In genomic region chr11:97838779-97839440, GRCm38 (mm10) we compare ENCODE assay signal across 9 mouse cellular contexts. TPM values are rescaled to one million over a fixed set of nuclear protein-coding genes. Genes with fewer than 3 reads are reported as not detected.
A peak's percentile ranks its signal among the peaks of the same experiment; 100 is the strongest.
DNase-seq lines count a peak whose midpoint lies in the region; ATAC-seq and TF ChIP-seq lines count a peak whose summit lies in the region.
"Had no signal": no experiment of that assay in that cellular context is flagged by ENCODE, and none has a peak within 500 bp of the region (broad histone marks: within the 10 kb centered on the region; RNA-seq: fewer than 3 reads in every experiment).

No protein-coding gene starts in this region.

- WGBS in liver, embryonic 13.5 days (ENCODE audit: insufficient replicate concordance), result 56% methylated on average over 10 of the region's 10 CpGs

- no peak for ATAC-seq in liver, embryonic 13.5 days (ENCODE audit: low read depth)
- ATAC-seq: CD4-positive, CD25-positive, alpha-beta regulatory T cell, adult 4 months had no signal

- no peak overlapping the region for H3K9ac ChIP-seq in liver, embryonic 13.5 days

- TF ChIP-seq CTCF in layer of hippocampus, adult 2 months (conservative IDR thresholded peaks at IDR 0.05), result no peak

- DNase-seq in cerebellum, adult 9-10 months, result peak; percentile 41
- DNase-seq in cerebellum, postnatal 10 days, result no peak
- no peak for DNase-seq in layer of hippocampus, adult 2 months (ENCODE audit: low spot score in 2 of 2)
- no peak for DNase-seq in layer of hippocampus, adult 11-12 months (ENCODE audit: low spot score)
- DNase-seq in liver, embryonic 13.5 days, result no peak
- no peak for DNase-seq in B cell, adult 2 months
- DNase-seq in frontal cortex, postnatal 10 days (ENCODE audit: low spot score in 2 of 2), result no peak

- H3K27ac ChIP-seq in layer of hippocampus, adult 2 months, result peak overlapping the region; percentile 10; the same call in 1 of the 2 replicates
- peak overlapping the region; percentile 20; the same call in 1 of the 2 replicates for H3K27ac ChIP-seq in brown adipose tissue, adult 24 weeks (replicated peaks; ENCODE audit: low read depth, low read length)
- H3K27ac ChIP-seq in liver, embryonic 13.5 days, result peak overlapping the region; percentile 6; the same call in 1 of the 2 replicates

- H3K36me3 ChIP-seq in liver, embryonic 13.5 days, result peaks cover 27% of the 10 kb centered on the region

- H3K4me1 ChIP-seq in brown adipose tissue, adult 24 weeks (ENCODE audit: control insufficient read depth, insufficient read depth, insufficient read length, low read length), result peaks cover 4% of the 10 kb centered on the region; the same call in 1 of the 2 replicates
- peaks cover 57% of the 10 kb centered on the region for H3K4me1 ChIP-seq in liver, embryonic 13.5 days (replicated peaks)

- no peak overlapping the region for H3K4me3 ChIP-seq in layer of hippocampus, adult 2 months
- H3K4me3 ChIP-seq in brown adipose tissue, adult 24 weeks (ENCODE audit: insufficient read depth, low read depth, low read length), result no peak overlapping the region
- H3K4me3 ChIP-seq in liver, embryonic 13.5 days (replicated peaks), result no peak overlapping the region

- H3K27me3 ChIP-seq in liver, embryonic 13.5 days, result no peaks in the 10 kb centered on the region

- H3K4me2 ChIP-seq in liver, embryonic 13.5 days, result no peak overlapping the region

- no peaks in the 10 kb centered on the region for H3K9me3 ChIP-seq in liver, embryonic 13.5 days (replicated peaks)

RNA-seq across cellular contexts. Expression of gene B230217C12Rik, which starts 1.7 kb away (rescaled TPM):
- 10 to 100 TPM; 67.8 to 72.6 TPM for total RNA-seq in layer of hippocampus, adult 2 months (2021)
- polyA plus RNA-seq in brown adipose tissue, adult 24 weeks (2012; ENCODE audit: insufficient read depth, insufficient read length, missing spikeins), result 0.59 and 2.0 TPM in 2 replicates
- polyA plus RNA-seq in liver, embryonic 13.5 days (2015; fragmentation: Nextera tagmentation; extraction: Ambion mirVana), result 0.85 and 1.3 TPM in 2 replicates

RNA-seq across cellular contexts. Expression of gene Lasp1, which starts 40.1 kb away (rescaled TPM):
- total RNA-seq in layer of hippocampus, adult 2 months (2021), result 10 to 100 TPM; 88.1 to 91.4 TPM
- 56.3 and 58.1 TPM in 2 replicates for polyA plus RNA-seq in brown adipose tissue, adult 24 weeks (2012; ENCODE audit: insufficient read depth, insufficient read length, missing spikeins)
- 27.5 and 31.2 TPM in 2 replicates for polyA plus RNA-seq in liver, embryonic 13.5 days (2015; fragmentation: Nextera tagmentation; extraction: Ambion mirVana)

RNA-seq across cellular contexts. Expression of gene Fbxo47, which starts 45.0 kb away (rescaled TPM):
- total RNA-seq in layer of hippocampus, adult 2 months (2021), result 1 to 10 TPM; 1.2 to 1.8 TPM
- polyA plus RNA-seq in brown adipose tissue, adult 24 weeks (2012; ENCODE audit: insufficient read depth, insufficient read length, missing spikeins), result 1.3 and 1.8 TPM in 2 replicates
- 0.33 and 0.46 TPM in 2 replicates for polyA plus RNA-seq in liver, embryonic 13.5 days (2015; fragmentation: Nextera tagmentation; extraction: Ambion mirVana)

RNA-seq across cellular contexts. Expression of gene Rpl23, which starts 56.7 kb away (rescaled TPM):
- 100 to 1,000 TPM; 361 to 374 TPM for total RNA-seq in layer of hippocampus, adult 2 months (2021)
- 268 and 348 TPM in 2 replicates for polyA plus RNA-seq in brown adipose tissue, adult 24 weeks (2012; ENCODE audit: insufficient read depth, insufficient read length, missing spikeins)
- polyA plus RNA-seq in liver, embryonic 13.5 days (2015; fragmentation: Nextera tagmentation; extraction: Ambion mirVana), result 436 and 468 TPM in 2 replicates
